Mouse (Mus musculus) kidney, postnatal 25 days (tissue): Measurements from ENCODE around the gene Slc35g3.

Experiments
- DNase-seq, 2 experiments: peaks; one replicate each; pipeline ENCODE4 v3.0.0; 2021; ENCODE audit warnings: mixed read lengths in 2 of 2

The Slc35g3 gene

DNA sequence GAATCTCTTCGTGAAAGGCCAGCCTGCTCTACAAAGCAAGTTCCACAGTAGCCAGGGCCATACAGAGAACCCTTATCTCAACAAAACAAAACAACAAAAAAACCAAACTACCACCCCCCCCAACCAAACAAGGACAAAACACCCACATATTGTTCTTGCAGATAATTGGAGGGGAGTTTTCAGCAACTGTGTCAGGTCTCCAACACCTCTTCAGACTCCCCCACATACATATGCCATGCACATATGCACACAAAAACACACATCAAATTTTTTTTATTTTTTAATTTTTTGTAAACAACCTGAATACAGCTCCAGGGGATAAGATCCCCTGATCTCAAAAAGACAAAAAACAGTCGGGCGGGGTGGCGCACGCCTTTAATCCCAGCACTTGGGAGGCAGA is 7.5 kb downstream of the Slc35g3 start:
- DNase-seq = no peak

DNA sequence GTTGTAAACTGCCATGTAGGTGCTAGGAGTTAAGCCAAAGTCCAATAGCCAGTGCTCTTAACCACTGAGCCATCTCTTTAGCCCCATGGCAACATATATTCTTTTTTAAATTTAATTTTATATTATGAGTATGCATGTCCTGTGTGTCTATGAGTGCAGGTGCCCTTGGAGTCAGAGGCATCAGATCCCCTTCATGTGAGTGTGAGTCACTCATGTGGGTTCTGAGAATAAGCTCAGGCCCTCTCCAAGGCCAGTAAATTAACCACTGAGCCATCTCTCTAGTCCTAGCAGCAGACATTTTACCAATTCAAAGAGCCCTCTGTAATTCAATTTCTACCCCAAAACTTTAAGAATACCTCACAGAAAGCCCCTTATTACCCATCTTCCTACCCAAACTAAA is 9.1 kb downstream of the Slc35g3 start:
- DNase-seq = no peak

DNA sequence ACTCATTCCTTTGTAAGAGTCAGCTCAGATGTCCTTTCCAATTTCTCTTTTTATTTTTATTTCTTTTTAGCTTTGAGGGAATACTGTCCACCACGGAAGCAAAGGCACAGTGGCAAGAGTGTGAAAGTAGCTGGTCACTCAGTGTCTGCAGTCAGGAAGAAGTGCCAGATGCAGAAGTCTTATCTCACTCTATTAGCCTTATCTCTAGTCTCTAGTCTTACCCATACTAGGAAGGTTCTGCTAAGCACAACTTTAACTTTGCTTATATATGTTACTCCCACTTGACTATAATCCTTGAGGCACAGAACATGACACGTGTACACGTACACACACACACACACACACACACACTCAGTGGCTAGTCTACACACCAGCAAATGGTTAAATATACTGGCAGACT is 10.1 kb downstream of the Slc35g3 start:
- no peak for DNase-seq

DNA sequence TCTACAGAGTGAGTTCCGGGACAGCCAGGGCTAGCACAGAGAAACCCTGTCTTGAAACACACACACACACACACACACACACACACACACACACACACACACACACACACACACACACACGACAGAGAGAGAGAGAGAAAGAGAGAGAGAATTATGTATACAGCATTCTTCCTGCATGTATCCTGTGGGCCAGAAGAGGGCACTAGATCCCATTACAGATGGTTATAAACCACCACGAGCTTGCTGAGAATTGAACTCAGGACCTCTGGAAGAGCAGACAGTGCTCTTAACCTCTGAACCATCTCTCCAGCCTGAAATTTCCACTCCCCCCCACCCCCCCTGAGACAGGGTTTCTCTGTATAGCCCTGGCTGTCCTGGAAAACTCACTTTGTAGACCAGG is 30.4 kb downstream of the Slc35g3 start:
- DNase-seq = peak in 1 of 2 experiments; percentile 27

DNA sequence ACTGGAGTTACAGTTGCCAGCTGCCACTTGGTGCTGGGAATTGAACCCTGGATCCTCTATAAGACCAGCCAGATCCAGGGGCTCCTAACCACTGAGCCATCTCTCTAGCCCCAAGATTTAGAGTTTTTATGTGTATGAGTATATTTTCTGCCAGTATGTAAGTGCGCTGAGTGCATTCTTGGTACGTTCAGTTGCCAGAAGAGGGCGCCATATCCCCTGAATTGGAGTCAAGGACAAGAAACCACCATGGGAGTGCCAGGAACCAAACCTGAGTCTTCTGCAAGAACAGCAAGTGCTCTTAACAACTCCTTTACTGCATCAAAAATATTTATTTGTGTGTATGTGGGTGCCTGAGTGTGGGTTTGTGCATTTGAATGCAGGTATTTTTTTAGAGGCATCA is 32.7 kb downstream of the Slc35g3 start:
- peak; percentile 51 to 80 for DNase-seq

DNA sequence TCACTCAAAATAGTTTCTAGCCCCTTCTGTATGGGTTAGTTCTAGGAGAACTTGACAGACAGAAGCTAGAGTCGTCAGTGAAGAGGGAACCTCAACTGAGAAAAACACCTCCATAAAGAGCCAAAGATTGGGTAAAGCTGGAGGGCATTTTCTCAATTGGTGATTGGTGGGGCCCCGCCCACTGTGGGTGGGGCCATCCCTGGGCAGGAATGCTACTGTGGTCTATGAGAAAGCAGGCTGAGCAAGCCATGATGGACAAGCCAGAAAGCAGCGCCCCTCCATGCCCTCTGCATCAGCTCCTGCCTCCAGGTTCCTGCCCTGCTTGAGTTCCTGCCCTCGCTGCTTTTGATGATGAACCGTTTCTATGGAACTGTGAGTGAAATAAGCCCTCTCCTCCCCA is 35.8 kb downstream of the Slc35g3 start:
- DNase-seq = no peak

DNA sequence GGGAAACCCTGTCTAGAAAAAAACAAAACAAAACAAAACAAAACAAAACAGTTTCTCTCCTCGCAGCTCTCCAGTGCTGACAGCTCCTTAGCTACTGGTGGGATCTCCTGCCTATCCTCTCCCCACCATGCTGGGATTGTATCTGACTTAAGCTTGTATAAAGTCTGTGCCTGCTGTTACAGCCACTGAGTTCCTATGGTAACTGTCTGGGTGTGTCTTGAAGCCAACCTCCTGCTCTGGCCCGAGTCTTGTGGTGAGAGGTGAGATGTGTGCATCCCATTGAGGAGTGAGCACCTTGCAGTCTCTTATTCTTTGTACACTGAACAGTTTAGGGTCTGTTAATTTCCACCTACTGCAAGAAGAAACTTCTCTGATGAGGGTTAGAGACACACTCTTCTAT is 38.7 kb downstream of the Slc35g3 start:
- DNase-seq = no peak

DNA sequence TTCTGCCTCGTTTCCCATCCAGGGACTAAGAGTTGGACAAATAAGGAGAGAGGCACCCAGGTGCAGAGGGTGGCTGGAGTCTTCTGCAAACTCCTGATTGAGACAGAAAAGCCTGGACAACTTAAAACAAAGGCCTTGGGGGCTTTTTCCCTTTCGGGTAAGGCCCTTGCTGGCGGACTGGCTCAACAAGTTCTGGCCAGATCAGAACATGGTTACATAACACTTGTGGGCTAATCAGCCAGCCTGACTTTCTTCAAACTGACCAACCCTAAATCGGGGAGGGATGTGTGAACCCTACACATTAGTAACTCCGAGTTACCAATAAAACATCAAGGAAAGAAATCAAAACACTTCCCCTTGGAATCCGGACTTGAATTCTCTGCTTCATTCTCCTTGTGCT is 40.9 kb downstream of the Slc35g3 start:
- peak in 1 of 2 experiments; percentile 37 for DNase-seq

DNA sequence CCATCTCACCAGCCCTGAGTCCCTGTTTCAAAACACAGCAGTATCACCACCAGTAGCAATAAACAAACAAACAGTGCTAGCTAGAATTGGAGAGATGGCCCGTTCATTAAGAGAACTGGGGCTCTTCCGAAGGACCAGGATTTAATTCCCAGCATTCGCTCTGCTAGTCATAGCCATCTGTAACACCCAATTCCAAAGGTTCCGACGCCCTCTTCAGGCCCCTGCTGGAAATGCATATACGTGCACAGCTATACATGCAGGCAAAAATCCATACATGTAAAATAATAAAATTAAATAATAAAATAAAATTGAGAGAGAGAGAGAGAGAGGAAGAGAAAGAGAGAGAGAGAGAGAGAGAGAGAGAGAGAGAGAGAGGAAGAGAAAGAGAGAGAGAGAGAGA is 42.3 kb downstream of the Slc35g3 start:
- peak in 1 of 2 experiments; percentile 10 for DNase-seq

DNA sequence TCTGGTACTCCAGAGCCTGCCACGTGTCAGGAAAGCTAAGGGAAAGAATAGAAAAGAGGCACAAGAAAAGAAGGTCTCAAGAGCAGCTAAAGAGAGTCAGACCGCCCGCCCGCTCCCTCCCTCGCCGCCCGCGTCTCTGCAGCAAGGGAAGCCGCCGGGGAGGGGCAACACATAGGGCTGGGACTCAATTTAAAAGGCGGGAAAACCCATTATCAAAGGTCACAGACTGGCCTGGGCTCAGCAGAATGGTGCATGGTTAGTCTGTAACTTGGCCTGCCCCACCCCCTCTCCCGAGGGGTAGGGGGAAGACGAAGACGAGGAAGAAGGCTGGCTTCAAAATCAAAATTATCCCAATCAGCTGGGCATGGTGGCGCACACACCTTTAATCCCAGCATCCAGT is 43.1 kb downstream of the Slc35g3 start:
- peak; percentile 35 to 70 for DNase-seq

DNA sequence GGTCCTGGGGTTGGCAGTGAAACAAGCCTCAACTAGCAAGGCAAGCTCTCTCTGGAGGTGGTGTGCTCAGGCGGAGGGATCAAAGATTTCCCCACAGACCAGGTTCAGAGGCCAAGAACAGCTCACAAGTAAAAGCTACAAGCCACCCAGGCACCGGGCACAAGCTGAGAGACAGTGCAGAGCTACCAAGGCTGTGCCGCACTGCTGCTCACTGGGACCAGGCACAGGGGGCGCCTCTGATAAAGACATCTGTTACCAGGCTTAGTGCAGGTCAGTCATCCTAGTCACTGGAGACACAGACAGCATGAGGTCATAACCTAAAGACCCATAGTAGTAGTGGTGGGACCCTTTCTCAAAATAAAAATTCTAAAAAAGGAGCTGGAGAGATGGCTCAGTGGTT is 44.8 kb downstream of the Slc35g3 start:
- no peak for DNase-seq

DNA sequence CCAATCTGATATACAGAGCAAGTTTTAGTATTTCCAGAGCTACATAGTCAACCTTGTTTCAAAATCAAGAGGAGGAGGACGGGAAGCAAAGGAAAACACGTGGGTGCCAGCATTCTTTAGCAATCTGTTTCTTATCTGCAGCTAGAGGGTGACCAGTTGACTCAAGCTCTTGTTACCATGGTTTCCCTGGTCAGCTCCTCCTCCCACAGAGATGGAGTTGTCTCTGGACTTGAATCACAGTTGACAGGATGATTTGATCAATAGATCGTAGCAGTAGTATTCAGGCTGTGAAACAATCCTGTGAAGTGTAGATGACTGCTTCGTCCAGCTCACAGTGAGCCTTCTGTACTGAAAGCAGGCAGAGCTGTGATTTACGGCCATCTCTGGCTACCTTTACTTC is 45.8 kb downstream of the Slc35g3 start:
- DNase-seq = peak in 1 of 2 experiments; percentile 17

DNA sequence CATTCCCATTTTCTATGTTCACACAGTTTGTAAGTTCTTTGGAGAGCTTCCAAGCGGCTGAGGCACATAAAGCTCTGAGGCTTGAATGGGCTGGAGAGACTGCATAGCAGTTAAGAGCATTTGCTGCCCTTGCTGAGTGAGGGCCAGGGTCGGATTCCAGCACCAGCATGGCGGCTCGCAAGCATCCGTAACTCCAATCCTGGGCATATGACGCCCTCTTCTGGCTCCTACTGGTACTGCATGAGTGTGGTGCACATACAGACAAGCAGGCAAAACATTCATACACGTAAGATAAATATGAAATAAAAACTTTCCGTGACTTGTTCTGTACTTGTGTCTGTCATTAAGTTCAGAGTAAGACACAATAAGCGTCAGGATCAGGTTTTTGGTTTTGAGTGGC is 46.3 kb downstream of the Slc35g3 start:
- peak; percentile 60 to 77 for DNase-seq

DNA sequence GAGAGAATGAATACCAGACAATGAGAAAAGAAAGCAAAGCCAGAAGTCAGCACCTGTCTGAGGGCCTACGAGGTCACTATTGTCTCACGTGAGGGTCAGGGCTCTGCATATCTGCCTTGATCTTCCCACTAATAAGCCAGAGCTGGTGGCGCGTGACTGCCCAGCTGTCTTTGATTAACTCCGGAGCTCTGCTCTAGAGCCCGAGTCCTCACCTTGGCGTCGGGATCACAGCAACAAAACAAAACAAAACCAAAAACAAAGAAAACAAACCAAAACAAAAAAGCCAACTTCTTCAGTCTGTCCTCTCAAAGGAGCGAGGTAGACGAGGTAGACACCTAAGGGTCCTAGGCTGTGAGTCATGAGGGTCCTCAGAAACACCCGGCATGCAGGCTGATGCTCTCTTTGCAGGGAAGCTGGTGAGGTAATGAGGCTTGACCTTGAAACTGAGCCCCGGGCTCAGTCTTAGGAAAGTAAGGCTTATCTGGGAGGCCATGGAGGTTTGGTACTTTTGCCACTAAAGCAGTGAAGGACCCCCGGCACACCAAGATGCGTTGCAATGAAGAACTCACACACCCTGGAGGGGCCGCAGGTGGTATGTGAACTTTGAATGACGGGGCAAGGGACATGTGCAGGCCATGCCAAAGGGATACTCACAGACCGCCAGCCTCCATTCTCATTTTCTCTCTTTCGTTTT is 47.0 kb downstream of the Slc35g3 start:
- peak; percentile 82 to 88 for DNase-seq

DNA sequence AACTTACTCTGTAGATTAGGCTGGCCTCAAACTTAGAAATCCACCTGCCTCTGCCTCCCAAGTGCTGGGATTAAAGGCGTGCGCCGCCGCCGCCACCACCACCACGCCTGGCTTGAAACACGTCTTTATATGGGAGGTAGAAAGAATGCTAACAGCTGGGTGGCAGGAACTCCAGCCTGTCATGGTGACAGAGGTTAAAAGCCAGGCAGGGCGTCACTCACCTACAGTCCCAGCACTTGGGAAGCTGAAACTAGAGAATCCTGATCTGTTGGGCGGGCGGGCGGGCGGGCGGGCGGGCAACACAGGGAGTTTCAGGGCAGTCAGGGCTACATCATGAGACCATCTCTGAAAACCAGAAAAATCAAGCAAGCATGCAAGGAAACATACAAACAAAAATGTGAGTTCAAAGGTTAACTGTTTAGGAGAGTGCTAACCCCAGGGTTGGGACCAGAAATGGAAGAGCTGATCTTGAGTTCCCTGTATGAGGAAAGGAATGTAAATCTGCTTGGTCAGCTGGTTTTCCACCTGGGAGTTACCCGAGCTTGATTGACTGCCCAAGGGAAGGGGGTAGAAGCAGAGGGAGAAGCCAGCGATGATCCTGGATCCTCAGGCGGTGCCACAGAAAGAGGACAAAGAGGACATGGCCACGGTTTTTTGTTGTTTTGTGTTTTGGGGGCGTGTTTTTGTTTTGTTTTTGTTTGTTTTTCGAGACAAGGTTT is 48.7 kb downstream of the Slc35g3 start:
- peak; percentile 36 to 58 for DNase-seq

DNA sequence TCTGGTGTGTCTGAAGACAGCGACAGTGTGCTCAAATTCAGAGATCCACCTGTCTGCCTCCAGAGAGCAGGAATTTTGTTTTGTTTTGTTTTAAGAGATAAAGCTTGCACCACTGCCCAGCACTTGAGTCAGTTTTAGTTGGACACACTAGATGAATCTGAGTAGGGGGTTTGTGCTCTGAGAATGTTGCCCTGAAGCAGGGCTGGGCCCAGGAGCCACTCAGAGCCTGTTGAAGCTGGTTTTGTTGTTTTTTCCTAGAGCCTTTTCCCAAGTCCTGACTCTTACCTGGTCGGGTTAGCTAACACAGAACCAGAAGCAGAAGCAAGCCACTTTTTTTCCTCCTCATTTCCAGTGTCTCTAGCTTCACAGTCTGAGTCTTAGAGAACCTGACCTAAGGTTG is 50.7 kb downstream of the Slc35g3 start:
- no peak for DNase-seq

DNA sequence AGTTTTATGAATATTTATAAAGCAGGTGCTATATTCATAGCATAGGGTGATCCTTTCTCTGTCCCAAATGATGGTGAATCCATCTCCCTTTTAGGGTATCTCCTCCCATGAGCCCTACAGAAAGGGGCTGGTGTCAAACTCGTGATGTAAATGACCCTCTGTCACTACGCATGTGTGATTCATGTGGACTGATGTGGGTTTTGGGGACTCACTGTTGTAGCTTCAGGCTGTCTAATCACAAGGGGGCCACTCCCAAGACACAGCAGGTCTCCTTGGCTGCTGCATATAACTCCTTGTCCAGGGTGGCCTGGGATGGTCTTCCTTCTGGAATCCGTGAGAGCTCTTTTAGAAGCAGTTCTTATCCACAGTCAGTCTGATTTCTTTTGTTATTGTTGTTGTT is 51.3 kb downstream of the Slc35g3 start:
- DNase-seq = no peak
